Mouse (Mus musculus): ENCODE measurements at regions not wholly inside any gene's neighbourhood (a gene's known extent, or its start where the extent isn't known, plus 50 kb on each side); places are given as distances from the start of the nearest gene placed in this dataset.

DNA sequence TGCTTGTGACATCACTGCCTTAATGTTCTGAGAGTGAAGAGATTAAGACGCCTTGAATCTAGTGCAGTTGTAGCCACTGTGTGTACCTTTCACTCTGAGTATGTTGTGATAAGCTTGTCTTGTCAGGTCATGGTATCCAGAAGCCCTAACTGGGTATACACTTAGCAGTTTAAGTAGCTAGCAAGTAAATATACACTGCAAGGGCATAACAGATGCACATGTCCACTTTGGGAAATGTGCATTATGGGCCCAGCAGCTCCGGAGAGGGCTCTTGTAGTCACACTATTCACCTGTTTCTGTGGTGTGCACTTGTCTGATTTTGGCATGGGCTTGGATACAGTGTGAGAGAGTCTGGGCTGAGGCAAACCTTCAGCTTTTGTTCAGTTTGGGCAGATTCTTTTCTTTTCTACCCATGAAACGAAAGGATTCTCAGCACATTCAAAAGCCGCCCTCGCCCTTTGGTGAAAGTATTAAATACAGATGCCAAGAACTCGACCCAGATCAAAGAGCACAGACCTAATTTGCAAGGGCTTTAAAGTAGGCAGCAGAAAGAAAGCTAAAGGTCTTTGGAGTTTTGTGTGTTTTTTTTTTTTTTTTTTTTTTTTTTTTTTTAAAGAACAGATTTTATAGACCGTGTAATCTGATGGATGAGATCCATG is 385.1 kb upstream of the Tmpo start:
- 28% methylated on average over 7 of the region's 7 CpGs for WGBS
- no peak for ATAC-seq
- peaks cover 2% of the 10 kb centered on the region for H3K4me1 ChIP-seq (ENCODE audit: control insufficient read depth, insufficient read depth, low read length)
- H3K27ac ChIP-seq (ENCODE audit: low read length) = peak overlapping the region; percentile 32; the same call in 1 of the 2 replicates
- H3K4me3 ChIP-seq (ENCODE audit: low read depth, low read length) = no peak overlapping the region
- H3K9ac ChIP-seq (ENCODE audit: low read depth, low read length) = no peak overlapping the region
- no peaks in the 10 kb centered on the region for H3K9me3 ChIP-seq (replicated peaks; ENCODE audit: control insufficient read depth, low read length, poor library complexity, severe bottlenecking)
- no peaks in the 10 kb centered on the region for H3K27me3 ChIP-seq (ENCODE audit: control insufficient read depth, insufficient read depth, low read depth, low read length)
- no peak overlapping the region for H3K4me2 ChIP-seq (ENCODE audit: low read length)
- H3K36me3 ChIP-seq (ENCODE audit: control insufficient read depth, insufficient read depth, low read length) = no peaks in the 10 kb centered on the region

DNA sequence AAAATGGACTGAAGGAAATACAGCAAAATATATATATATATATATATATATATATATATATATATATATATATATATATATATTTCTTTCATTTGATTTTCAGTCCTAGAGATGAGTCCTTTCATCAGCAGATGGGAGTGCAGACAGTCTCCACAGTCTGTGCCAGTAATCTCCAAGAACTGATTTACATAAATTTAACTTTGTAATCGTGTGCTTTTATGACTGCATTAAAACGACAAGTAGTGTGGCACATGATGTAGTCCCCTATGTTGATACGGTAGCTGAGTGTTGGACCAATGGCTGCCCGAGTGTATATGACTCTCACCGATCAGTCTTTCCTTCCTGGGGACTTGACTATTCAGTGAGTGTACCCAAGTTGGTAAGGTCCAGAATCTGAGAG is 378.2 kb upstream of the Tmpo start:
- H3K9me3 ChIP-seq (replicated peaks; ENCODE audit: control insufficient read depth, low read length, poor library complexity, severe bottlenecking) = no peaks in the 10 kb centered on the region
- H3K36me3 ChIP-seq (ENCODE audit: control insufficient read depth, insufficient read depth, low read length) = no peaks in the 10 kb centered on the region
- no peak for ATAC-seq
- no peaks in the 10 kb centered on the region for H3K27me3 ChIP-seq (ENCODE audit: control insufficient read depth, insufficient read depth, low read depth, low read length)
- no peaks in the 10 kb centered on the region for H3K4me1 ChIP-seq (ENCODE audit: control insufficient read depth, insufficient read depth, low read length)
- H3K4me3 ChIP-seq (ENCODE audit: low read depth, low read length) = no peak overlapping the region
- H3K4me2 ChIP-seq (ENCODE audit: low read length) = no peak overlapping the region
- no peak overlapping the region for H3K27ac ChIP-seq (ENCODE audit: low read length)
- 50% methylated on average over 5 of the region's 5 CpGs for WGBS
- no peak overlapping the region for H3K9ac ChIP-seq (ENCODE audit: low read depth, low read length)

DNA sequence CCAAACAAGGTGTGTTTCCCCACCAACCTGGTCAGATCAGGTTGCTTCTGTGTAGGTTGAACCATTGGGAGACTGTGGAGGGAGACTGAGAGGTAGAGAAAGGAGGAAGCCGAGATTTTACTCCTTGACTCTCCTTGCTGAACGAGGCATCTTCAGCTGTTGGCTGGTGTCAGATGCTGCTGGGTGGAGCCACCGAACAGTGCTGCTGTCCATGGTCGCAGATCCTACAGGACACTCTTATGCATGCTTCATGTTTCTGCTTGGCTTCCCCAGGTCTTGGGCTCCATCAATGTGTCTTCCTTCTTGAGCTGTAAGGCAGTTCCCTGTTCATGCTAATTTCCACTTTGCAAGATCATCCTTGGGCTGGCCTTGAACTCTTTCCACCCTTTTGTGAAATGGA is 367.0 kb upstream of the Tmpo start:
- H3K4me2 ChIP-seq (ENCODE audit: low read length) = no peak overlapping the region
- no peaks in the 10 kb centered on the region for H3K36me3 ChIP-seq (ENCODE audit: control insufficient read depth, insufficient read depth, low read length)
- ATAC-seq = no peak
- no peak overlapping the region for H3K9ac ChIP-seq (ENCODE audit: low read depth, low read length)
- WGBS = 88% methylated on average over 4 of the region's 4 CpGs
- H3K4me3 ChIP-seq (ENCODE audit: low read depth, low read length) = no peak overlapping the region
- H3K27me3 ChIP-seq (ENCODE audit: control insufficient read depth, insufficient read depth, low read depth, low read length) = no peaks in the 10 kb centered on the region
- no peak overlapping the region for H3K27ac ChIP-seq (ENCODE audit: low read length)
- H3K9me3 ChIP-seq (replicated peaks; ENCODE audit: control insufficient read depth, low read length, poor library complexity, severe bottlenecking) = no peaks in the 10 kb centered on the region
- H3K4me1 ChIP-seq (ENCODE audit: control insufficient read depth, insufficient read depth, low read length) = peaks cover 14% of the 10 kb centered on the region

DNA sequence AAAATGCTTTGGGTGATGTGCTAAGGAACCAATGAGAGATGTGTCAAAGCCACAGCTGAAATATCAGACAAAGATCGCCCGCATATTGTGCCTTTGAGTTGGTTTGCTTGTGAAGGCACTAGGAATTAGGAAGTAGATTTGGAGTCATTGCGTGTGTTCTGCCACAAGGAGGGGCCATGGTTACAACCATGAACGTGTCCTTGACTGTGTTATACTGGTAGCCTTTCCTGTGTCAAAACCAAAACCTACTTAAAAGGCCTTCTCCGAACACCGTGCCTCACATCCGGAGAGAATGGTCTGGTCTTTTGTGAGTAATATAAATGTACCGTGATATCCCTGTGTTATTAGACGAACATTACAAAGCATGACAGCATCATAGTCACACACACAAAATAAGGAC is 365.0 kb upstream of the Tmpo start:
- Histone ChIP-seq H3K4me1 (ENCODE audit: control insufficient read depth, insufficient read depth, low read length) (peaks cover 21% of the 10 kb centered on the region), H3K27ac (ENCODE audit: low read length) (peak overlapping the region; percentile 65), H3K27me3 (ENCODE audit: control insufficient read depth, insufficient read depth, low read depth, low read length) (no peaks in the 10 kb centered on the region), H3K4me2 (ENCODE audit: low read length) (peak overlapping the region; percentile 20; the same call in 1 of the 2 replicates), H3K9me3 (replicated peaks; ENCODE audit: control insufficient read depth, low read length, poor library complexity, severe bottlenecking) (no peaks in the 10 kb centered on the region), H3K36me3 (ENCODE audit: control insufficient read depth, insufficient read depth, low read length) (no peaks in the 10 kb centered on the region), H3K4me3 (ENCODE audit: low read depth, low read length) (no peak overlapping the region), H3K9ac (ENCODE audit: low read depth, low read length) (peak overlapping the region; percentile 10; the same call in 1 of the 2 replicates)
- ATAC-seq = peak; percentile 92
- 12% methylated on average over 9 of the region's 9 CpGs for WGBS

DNA sequence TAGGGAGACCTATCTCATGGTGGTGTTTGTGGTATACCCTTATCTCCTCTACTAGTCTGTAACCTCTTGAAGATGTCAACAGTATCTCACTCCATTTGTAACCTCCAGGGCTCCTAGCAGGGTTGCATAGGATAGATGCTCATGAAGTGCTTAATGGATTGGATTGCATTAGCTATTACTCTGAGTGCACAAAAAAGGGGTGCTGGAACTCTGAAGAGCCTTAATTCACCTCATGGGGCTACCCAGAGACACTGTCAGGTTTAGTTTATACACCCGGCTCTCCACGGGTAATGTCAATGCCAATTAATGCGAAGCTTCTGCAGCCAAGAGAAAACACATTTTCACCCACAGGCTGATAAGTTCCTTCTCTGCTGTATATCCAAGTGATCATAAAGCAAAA is 364.3 kb upstream of the Tmpo start:
- H3K27me3 ChIP-seq (ENCODE audit: control insufficient read depth, insufficient read depth, low read depth, low read length) = no peaks in the 10 kb centered on the region
- no peak overlapping the region for H3K4me2 ChIP-seq (ENCODE audit: low read length)
- H3K9me3 ChIP-seq (replicated peaks; ENCODE audit: control insufficient read depth, low read length, poor library complexity, severe bottlenecking) = no peaks in the 10 kb centered on the region
- H3K36me3 ChIP-seq (ENCODE audit: control insufficient read depth, insufficient read depth, low read length) = no peaks in the 10 kb centered on the region
- no peak for ATAC-seq
- no peak overlapping the region for H3K9ac ChIP-seq (ENCODE audit: low read depth, low read length)
- WGBS = 46% methylated on average over 3 of the region's 3 CpGs
- H3K4me1 ChIP-seq (ENCODE audit: control insufficient read depth, insufficient read depth, low read length) = peaks cover 21% of the 10 kb centered on the region
- no peak overlapping the region for H3K4me3 ChIP-seq (ENCODE audit: low read depth, low read length)
- peak overlapping the region; percentile 65 for H3K27ac ChIP-seq (ENCODE audit: low read length)

DNA sequence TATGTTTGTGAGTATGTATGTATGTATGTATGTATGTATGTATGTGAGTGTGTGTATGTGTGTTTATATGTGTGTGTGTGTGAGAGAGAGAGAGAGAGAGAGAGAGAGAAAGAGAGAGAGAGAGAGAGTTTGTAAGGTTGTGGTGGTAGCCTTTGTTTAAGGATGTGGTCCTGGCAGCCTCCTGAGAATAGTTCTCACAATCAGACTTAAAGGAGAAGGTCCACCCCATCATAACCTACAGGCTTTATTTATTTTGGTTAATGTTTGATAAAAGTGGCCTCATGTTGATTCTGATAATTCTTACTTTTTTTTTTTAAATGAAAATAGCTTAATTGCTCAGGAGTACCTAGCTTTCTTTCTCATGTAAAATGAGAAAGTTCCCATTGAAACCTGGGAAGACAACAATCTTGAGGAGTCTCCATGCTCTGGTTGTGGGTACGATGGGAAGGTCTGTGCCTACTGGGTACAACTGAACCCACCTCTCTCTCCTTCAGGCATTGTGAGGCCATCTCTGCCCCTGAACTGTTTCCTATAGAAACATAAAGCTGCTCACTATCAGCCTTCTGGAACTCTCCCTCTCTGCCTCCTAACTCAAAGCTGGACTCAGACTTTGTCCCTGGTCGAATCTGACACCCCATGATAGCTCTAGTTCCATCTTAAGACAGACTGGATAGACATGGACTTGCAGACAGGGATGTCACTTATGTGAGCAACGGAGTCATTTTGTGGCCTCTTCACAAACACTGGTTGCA is 362.2 kb upstream of the Tmpo start:
- Histone ChIP-seq H3K9me3 (replicated peaks; ENCODE audit: control insufficient read depth, low read length, poor library complexity, severe bottlenecking) (no peaks in the 10 kb centered on the region), H3K4me1 (ENCODE audit: control insufficient read depth, insufficient read depth, low read length) (peaks cover 21% of the 10 kb centered on the region), H3K4me2 (ENCODE audit: low read length) (no peak overlapping the region), H3K36me3 (ENCODE audit: control insufficient read depth, insufficient read depth, low read length) (no peaks in the 10 kb centered on the region), H3K4me3 (ENCODE audit: low read depth, low read length) (no peak overlapping the region), H3K27me3 (ENCODE audit: control insufficient read depth, insufficient read depth, low read depth, low read length) (no peaks in the 10 kb centered on the region), H3K9ac (ENCODE audit: low read depth, low read length) (no peak overlapping the region), H3K27ac (ENCODE audit: low read length) (no peak overlapping the region)
- no peak for ATAC-seq
- WGBS = 92% methylated on average over 3 of the region's 3 CpGs

DNA sequence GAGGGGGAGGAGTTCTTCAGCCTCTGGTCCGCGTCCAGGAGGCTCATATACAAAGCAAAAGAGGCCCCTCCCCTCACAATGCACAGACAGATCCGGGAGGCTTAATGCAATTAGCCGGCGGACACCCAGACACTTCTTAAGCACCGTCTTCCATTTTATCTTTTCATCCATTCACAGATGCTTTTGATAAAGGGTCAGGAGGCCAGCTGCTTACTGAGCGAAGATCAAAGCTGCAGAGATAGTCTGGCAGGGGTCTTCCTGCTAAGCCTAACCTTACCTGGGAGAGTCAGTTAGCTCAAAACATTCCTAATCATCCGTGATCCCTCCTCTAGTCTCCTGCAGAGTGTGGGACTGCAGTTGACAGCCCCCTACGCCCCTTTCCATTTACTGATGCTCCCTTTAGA is 361.1 kb upstream of the Tmpo start:
- WGBS = 9% methylated on average over 9 of the region's 9 CpGs
- H3K36me3 ChIP-seq (ENCODE audit: control insufficient read depth, insufficient read depth, low read length) = no peaks in the 10 kb centered on the region
- H3K4me2 ChIP-seq (ENCODE audit: low read length) = no peak overlapping the region
- ATAC-seq = peak; percentile 59; the same call in 1 of the 2 replicates
- H3K9me3 ChIP-seq (replicated peaks; ENCODE audit: control insufficient read depth, low read length, poor library complexity, severe bottlenecking) = no peaks in the 10 kb centered on the region
- no peak overlapping the region for H3K27ac ChIP-seq (ENCODE audit: low read length)
- no peak overlapping the region for H3K9ac ChIP-seq (ENCODE audit: low read depth, low read length)
- H3K4me1 ChIP-seq (ENCODE audit: control insufficient read depth, insufficient read depth, low read length) = peaks cover 24% of the 10 kb centered on the region
- H3K4me3 ChIP-seq (ENCODE audit: low read depth, low read length) = no peak overlapping the region
- H3K27me3 ChIP-seq (ENCODE audit: control insufficient read depth, insufficient read depth, low read depth, low read length) = no peaks in the 10 kb centered on the region

DNA sequence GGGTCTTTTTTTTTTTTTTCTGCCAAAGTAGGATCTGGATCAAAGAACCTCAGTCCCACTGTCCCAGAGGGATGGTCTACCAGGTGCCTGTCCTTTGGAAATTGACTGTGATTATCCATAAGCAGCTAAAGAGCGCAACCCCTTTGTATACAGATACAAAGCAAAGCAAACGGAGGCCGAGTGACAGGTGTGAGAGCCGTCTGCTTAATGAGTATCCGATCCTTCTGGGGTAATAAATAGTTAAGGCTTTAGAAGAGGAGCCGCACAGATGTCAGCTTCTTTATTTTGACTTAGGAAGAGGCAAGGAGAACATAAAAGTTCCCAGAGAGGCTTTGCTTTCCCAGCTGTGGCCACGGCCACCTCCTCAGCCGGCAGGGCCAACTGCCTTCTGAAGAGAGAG is 356.1 kb upstream of the Tmpo start:
- no peak overlapping the region for H3K9ac ChIP-seq (ENCODE audit: low read depth, low read length)
- H3K36me3 ChIP-seq (ENCODE audit: control insufficient read depth, insufficient read depth, low read length) = no peaks in the 10 kb centered on the region
- no peak overlapping the region for H3K4me2 ChIP-seq (ENCODE audit: low read length)
- H3K9me3 ChIP-seq (replicated peaks; ENCODE audit: control insufficient read depth, low read length, poor library complexity, severe bottlenecking) = no peaks in the 10 kb centered on the region
- no peaks in the 10 kb centered on the region for H3K27me3 ChIP-seq (ENCODE audit: control insufficient read depth, insufficient read depth, low read depth, low read length)
- ATAC-seq = no peak; the same call in 1 of the 2 replicates
- no peak overlapping the region for H3K4me3 ChIP-seq (ENCODE audit: low read depth, low read length)
- H3K27ac ChIP-seq (ENCODE audit: low read length) = no peak overlapping the region
- WGBS = 14% methylated on average over 8 of the region's 8 CpGs
- H3K4me1 ChIP-seq (ENCODE audit: control insufficient read depth, insufficient read depth, low read length) = peaks cover 9% of the 10 kb centered on the region; the same call in 1 of the 2 replicates

DNA sequence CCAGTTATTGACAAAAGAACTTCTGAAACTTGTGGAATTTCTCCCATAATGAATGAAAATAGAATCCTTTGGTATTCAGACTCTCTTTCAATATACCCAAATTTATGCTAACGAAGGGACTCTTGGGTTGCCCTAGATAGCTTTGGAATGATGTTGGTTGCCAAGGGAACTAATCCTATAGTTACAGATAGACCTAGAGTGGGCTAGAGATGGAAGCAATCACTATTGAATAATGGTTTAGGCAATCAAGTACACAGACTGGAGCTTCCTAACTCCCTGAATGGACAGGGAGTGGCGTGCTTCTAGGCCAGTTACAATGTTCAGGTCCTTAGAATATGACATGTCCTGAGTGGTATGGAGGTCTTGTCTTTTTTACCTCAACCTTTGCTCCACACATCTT is 354.3 kb upstream of the Tmpo start:
- Histone ChIP-seq H3K9ac (ENCODE audit: low read depth, low read length) (no peak overlapping the region), H3K9me3 (replicated peaks; ENCODE audit: control insufficient read depth, low read length, poor library complexity, severe bottlenecking) (no peaks in the 10 kb centered on the region), H3K27ac (ENCODE audit: low read length) (no peak overlapping the region), H3K4me3 (ENCODE audit: low read depth, low read length) (no peak overlapping the region), H3K36me3 (ENCODE audit: control insufficient read depth, insufficient read depth, low read length) (no peaks in the 10 kb centered on the region), H3K4me1 (ENCODE audit: control insufficient read depth, insufficient read depth, low read length) (peaks cover 7% of the 10 kb centered on the region; the same call in 1 of the 2 replicates), H3K27me3 (ENCODE audit: control insufficient read depth, insufficient read depth, low read depth, low read length) (no peaks in the 10 kb centered on the region), H3K4me2 (ENCODE audit: low read length) (no peak overlapping the region)
- WGBS = 35% methylated on average over 2 of the region's 2 CpGs
- ATAC-seq = no peak
